Mouse (Mus musculus) stomach, postnatal 0 days (tissue): ENCODE data around the gene Kpna2.

Experiments
- CTCF ChIP-seq: IDR thresholded peaks from 2 replicates; pipeline ENCODE4 v1.5.1; 2016; ENCODE audit warnings: antibody characterized with exemption, low read depth, mild to moderate bottlenecking, moderate library complexity
- EP300 ChIP-seq: optimal IDR thresholded peaks from 2 replicates; pipeline ENCODE3; 2016; ENCODE audit warnings: antibody characterized with exemption

- TF ChIP-seq EP300 = no peak
- TF ChIP-seq CTCF = no peak
Measured at GRCm38 (mm10) chr11:106981787-106982186, 17.6 kb downstream of the Kpna2 start.
